Mouse (Mus musculus): ENCODE results near the gene Tmem213. TPM values are rescaled to one million over a fixed set of nuclear protein-coding genes. Genes with fewer than 3 reads are reported as not detected.

The Tmem213 gene
- total RNA-seq, 4 experiments from 2014 or later = not detected

DNA sequence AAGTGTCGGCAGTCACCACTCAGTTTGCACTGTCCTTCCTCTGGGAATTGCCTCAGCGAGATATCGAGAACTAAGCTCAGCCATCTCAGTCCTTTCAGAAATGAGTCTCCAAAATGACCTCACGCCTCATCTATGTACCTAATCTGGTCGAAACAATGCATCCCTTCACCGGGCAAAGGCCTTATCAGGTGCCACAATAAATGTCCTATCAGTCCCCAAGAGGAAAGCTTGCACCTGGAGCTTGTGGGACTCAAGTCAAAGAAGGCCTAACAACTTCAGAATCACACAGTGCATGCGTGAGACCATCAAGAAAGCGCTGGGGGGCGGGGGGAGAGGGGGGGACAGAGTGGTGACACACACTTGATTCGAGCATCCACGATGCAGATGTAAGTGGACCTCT lies 43.2 kb downstream of the Tmem213 start:
- DNase-seq (ENCODE audit: low spot score in 2 of 2) = no peak

DNA sequence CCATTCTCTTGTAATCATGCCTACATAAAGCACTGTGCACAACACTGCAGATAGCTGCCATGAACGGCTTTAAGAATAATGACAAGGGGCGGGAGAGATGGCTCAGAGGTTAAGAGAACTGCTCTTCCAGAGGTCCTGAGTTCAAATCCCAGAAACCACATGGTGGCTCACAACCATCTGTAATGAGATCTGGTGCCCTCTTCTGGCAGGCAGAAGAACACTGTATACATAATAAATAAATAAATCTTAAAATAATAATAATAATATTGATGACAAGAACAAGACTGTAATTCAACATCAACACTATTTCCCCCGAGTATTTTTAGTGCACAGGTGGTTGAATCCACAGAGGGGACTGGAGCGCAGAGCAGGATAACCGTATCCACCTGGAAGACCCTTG lies 47.1 kb downstream of the Tmem213 start:
- DNase-seq (ENCODE audit: low spot score in 2 of 2) = no peak

GRCm38 (mm10) chr6:38157925-38158324 lies 48.9 kb downstream of the Tmem213 start:
- DNase-seq (ENCODE audit: low spot score in 2 of 2) = no peak

DNA sequence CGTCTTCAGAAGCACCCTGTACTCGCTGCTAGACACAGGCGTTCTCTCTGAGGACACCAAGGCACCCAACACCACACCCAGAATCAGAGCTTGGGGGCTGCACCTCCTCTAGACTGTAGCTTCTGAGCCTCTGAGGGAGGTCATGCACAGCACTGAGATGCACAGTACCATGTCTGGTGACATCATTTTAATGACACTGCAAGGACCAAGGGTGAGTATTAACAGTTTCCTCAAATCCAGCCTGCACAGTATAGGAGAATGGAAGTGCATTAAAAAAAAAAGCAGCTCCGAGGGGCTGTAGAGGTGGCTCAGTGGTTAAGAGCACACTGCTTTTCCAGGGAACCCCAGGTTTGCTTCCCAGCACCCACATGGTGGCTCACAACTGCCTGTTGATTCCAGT lies 50.5 kb downstream of the Tmem213 start:
- DNase-seq (ENCODE audit: low spot score in 2 of 2) = no peak

DNA sequence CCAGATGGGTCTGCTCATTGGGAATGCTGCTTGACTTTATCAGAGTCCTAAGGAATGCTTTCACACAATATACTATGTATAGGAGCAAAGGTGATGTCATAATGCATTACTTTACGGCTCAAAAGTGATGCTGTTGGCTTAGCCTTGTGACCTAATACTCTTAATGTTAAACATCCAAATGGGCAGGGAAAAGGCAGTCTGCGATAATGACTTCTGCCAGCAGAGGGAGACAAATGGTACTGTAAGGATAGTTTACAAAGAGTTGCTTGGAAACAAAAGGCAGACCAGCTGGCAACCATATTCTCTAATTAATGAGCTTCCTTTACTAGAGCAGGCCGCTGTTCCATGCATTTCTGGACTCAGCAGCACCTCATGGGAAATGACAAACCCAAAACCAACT lies 51.0 kb downstream of the Tmem213 start:
- peak; percentile 53 to 70 for DNase-seq (ENCODE audit: low spot score in 2 of 2)

DNA sequence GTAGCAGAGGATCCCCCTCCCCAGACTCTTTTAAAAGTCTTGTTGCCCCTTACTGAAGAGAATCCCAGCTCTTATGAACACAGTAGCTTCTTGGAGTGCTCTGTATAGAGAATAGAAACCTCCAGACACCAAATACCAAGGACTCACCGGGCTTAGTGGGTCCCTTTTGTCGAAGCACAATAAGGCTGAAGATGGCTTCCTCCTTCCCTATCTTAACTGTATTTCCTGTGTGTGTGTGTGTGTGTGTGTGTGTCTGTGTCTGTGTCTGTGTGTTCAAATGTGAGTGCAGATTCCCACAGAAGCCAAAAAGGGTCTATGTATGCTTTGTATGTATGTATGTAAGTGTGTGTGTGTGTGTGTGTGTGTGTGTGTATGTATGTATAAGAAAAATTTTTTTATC lies 51.5 kb downstream of the Tmem213 start:
- DNase-seq (ENCODE audit: low spot score in 2 of 2) = no peak

DNA sequence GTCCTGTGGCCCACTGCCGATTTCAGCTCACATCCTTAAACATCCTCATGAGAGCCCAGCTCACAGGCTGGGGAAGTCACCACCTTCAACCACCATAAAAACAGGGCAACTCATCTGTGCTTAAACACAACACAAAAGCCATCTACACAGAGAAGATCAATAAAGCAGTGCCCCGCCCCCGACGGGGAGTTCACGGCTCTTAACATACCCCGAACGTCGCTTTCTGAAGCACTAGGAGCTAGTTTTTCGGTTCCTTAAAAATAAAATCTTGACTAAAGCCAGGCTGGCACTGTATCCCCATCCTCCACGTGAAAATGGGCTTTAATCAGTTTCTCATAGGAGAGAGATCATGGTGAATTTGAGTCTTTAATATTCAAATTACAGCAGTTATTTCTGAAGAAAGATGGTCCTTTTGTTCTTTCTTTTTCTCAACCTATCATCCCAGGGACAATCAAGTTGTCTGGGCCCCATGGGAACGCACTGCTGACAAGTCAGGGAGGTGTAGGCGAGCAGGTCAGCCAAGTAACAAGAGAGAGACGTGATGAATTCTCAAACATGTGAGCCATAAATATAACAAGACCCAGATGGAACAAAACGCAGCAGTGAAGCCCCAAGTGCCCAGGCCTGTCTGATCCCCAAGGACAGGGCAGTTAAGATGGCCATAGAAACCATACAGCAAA lies 53.9 kb downstream of the Tmem213 start:
- DNase-seq (ENCODE audit: low spot score in 2 of 2) = no peak

GRCm38 (mm10) chr6:38164705-38165104 lies 55.6 kb downstream of the Tmem213 start:
- no peak for DNase-seq (ENCODE audit: low spot score in 2 of 2)

GRCm38 (mm10) chr6:38165385-38165784 lies 56.3 kb downstream of the Tmem213 start:
- no peak for DNase-seq (ENCODE audit: low spot score in 2 of 2)

Other genes starting within 250 kb of the Tmem213 start
- gene Trim24, start 238.4 kb upstream of the Tmem213 start, total RNA-seq (2022) = 10 to 100 TPM; 41.0 to 47.8 (median 44.8) TPM
- under 1 TPM in 2 of 4 experiments, not detected in 2; 0.12 to 0.21 TPM for gene Svopl, start 62.3 kb upstream of the Tmem213 start, total RNA-seq (2022)
- gene Atp6v0a4, start 15.3 kb downstream of the Tmem213 start, total RNA-seq (2022) = under 1 TPM; 0.12 to 0.54 (median 0.22) TPM
- under 1 TPM; 0.15 to 0.73 (median 0.24) TPM for gene D630045J12Rik, start 144.8 kb downstream of the Tmem213 start, total RNA-seq (2022)
- under 1 TPM; 0.16 to 0.45 (median 0.18) TPM for gene Zc3hav1l, start 190.0 kb downstream of the Tmem213 start, total RNA-seq (2022)
- gene Zc3hav1, start 245.3 kb downstream of the Tmem213 start, total RNA-seq (2022) = 1 to 10 TPM; 5.4 to 7.5 (median 6.2) TPM

Data from gastrocnemius, adult 8-10 months (tissue).